Mouse (Mus musculus) embryonic stem cell, embryonic (primary cell): ENCODE measurements around the gene Megf6.

Source experiments
- CTCF ChIA-PET, 4 experiments: fragments of 300-600 bp in 2 of 4; fragments of 350-600 bp in 2 of 4; sonication (Branson Sonifier 250); formaldehyde crosslinking; loops; one replicate each; lab custom pipeline; 2022; ENCODE audit warnings: inconsistent platforms in 2 of 4; lab: Charles Lee
- POLR2A ChIA-PET, 4 experiments: fragments of 300-600 bp in 2 of 4; fragments of 350-600 bp in 2 of 4; sonication (Branson Sonifier 250); formaldehyde crosslinking; loops; one replicate each; lab custom pipeline; 2022; ENCODE audit warnings: antibody characterized with exemption in 4 of 4, inconsistent platforms in 1 of 4; lab: Charles Lee

Gene Megf6

DNA sequence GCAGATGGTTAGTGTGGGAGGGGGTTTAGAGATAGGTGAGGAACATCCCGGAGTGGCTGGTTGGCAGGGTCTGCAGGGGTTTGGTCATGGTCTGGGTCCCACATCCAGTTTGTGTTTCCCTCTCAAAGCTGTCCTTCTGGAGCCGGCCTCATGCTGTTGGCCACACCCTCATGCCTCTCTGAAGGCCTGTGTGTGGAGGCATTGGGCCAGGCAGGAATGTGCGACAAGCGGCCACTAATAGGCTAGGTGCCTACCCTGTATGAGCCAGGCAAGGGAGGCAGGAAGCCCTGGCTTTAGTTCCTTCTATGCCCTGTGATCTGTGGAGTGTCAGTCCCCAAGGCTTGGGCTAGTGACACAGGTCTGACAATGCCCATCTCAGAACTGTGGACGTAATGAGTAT is 14.5 kb downstream of the Megf6 start:
- ChIA-PET CTCF (interaction anchor here in 2 of 4 experiments (0.5 to 1.4 kb wide), 2 partner anchors 8 to 594 kb away, joined by 4 read pairs; no protein-coding TSS in a partner anchor), POLR2A (interaction anchor here in 2 of 4 experiments (0.6 kb wide), 2 partner anchors 26 to 837 kb away, joined by 4 to 5 read pairs; no protein-coding TSS in a partner anchor)

- CTCF ChIA-PET = no interaction called here
- POLR2A ChIA-PET = interaction anchor here in 1 of 4 experiments (1.1 to 1.8 kb wide), 2 partner anchors 10 to 12 kb away, joined by 3 read pairs; no protein-coding TSS in a partner anchor
Measured at GRCm38 (mm10) chr4:154186002-154186537, 15.5 kb downstream of the Megf6 start.

- ChIA-PET POLR2A (interaction anchor here in 1 of 4 experiments (0.7 kb wide), 1 partner anchor 112 kb away, joined by 3 read pairs; no protein-coding TSS in a partner anchor), CTCF (interaction anchor here in 1 of 4 experiments (1.0 kb wide), 1 partner anchor 18 kb away, joined by 3 read pairs; no protein-coding TSS in a partner anchor)
Measured at GRCm38 (mm10) chr4:154188948-154189347, 18.4 kb downstream of the Megf6 start.

GRCm38 (mm10) chr4:154197961-154198360 is 27.4 kb downstream of the Megf6 start:
- POLR2A ChIA-PET = interaction anchor here in 2 of 4 experiments (0.7 to 1.1 kb wide), 2 partner anchors 11 to 15 kb away, joined by 3 read pairs; no protein-coding TSS in a partner anchor
- CTCF ChIA-PET = interaction anchor here in 2 of 4 experiments (1.0 to 1.5 kb wide), 2 partner anchors 21 to 133 kb away, joined by 3 to 5 read pairs; no protein-coding TSS in a partner anchor

DNA sequence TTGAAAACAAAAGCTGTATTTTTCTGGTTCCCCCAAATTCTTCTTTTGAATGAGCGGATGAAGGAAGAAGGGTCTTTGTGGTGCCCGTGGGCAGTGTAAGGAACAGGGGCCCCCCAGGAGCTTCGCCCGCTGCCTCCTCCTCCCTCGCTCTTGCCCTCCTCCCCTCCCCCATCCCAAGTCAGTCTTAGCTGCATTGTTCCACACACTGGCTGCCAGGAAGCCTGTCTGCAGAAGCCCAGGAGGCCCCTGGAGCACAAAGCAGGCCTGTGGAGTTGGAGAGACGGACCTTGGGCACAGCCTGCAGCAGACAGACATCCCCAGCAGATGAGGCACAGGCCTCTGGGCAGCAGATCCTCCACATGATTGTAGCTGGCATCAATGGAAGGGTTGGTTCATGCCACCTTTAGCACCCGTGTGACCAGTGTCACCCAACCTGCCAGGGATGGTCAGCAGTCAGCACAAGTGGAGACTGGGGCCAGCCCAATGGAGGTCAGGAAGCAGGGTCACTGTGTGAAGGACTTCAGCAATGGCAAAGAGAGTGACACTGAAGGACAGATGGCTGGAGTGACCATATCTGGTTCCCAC is 27.9 kb downstream of the Megf6 start:
- ChIA-PET POLR2A (interaction anchor here in 2 of 4 experiments (0.6 to 1.1 kb wide), 3 partner anchors 11 to 168 kb away, joined by 3 to 5 read pairs (median 3); no protein-coding TSS in a partner anchor), CTCF (interaction anchor here in 2 of 4 experiments (1.0 to 1.5 kb wide), 2 partner anchors 21 to 133 kb away, joined by 3 to 5 read pairs; no protein-coding TSS in a partner anchor)

- POLR2A ChIA-PET = no interaction called here
- CTCF ChIA-PET = interaction anchor here in 3 of 4 experiments (0.6 to 1.9 kb wide), 4 partner anchors 38 to 578 kb away, joined by 3 to 11 read pairs (median 4); no protein-coding TSS in a partner anchor
Measured at GRCm38 (mm10) chr4:154201511-154201910, 31.0 kb downstream of the Megf6 start.

DNA sequence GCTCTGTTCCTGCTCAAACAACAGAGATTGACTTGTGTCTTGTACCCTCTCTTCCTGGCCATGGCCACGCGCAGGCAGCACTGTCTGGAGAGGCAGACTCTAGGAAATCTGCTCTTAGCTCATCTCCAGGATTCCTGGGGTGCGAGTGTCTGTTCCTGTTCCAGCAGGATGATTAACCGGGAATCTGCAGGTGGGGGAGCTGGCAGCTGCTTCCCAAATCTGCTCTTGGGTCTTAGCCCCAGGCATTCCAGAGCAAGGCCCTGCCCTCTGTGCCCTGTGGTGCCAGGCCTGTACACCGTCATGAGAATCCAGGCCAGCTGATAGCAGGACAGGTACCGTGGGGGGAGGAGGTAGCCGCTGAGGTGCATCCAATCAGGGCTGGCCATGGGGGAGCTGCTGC is 34.0 kb downstream of the Megf6 start:
- ChIA-PET CTCF (interaction anchor here in 3 of 4 experiments (0.6 to 1.4 kb wide), 5 partner anchors 9 to 168 kb away, joined by 3 to 7 read pairs (median 3); partner anchors contain the start of gene Arhgef16 (in 1 of the 3)), POLR2A (interaction anchor here in 2 of 4 experiments (0.5 to 1.0 kb wide), 2 partner anchors 42 to 175 kb away, joined by 3 read pairs; no protein-coding TSS in a partner anchor)

DNA sequence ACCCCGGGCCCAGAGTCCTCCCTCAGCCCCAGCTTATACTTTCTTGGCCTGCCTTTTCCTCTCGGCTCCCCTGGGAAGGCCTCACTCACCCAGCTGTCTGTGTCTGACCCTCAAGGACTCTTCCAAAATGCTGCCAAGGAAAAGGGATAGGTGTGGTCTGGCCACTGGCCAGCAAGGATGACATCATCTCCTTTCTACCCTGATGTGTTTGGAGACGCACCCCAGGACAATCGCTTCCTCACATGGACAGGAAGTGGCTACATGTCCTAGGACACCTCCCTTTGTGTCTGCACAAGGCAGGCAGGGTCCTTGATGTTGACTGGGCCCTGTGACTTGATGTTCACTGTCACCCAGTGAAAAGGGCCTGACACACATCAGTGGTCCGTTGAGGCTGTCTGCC is 34.9 kb downstream of the Megf6 start:
- POLR2A ChIA-PET = interaction anchor here in 1 of 4 experiments (1.0 kb wide), 1 partner anchor 41 kb away, joined by 3 read pairs; no protein-coding TSS in a partner anchor
- CTCF ChIA-PET = interaction anchor here in 3 of 4 experiments (0.6 to 1.4 kb wide), 5 partner anchors 13 to 237 kb away, joined by 3 to 7 read pairs (median 3); partner anchors contain the start of gene Arhgef16 (in 1 of the 3)

DNA sequence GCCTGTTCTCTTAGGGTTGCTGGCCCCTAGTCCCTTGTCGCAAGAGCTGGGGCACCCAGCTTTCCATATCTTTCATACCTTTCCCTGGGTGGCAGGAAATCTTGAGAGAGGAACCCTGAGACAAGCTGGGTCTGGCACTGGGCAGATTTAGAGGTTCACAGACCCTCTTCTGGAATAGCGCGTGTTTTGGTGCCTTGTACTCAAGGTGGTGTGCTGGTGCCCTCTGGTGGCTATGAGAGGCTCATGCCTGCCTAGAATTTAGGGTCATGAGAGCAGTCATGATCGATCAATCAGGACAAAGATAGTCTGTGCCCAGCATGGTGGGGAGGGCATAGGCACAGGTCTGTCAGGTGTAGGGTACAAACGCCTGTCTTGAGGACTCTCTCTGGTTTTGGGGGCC is 36.7 kb downstream of the Megf6 start:
- CTCF ChIA-PET = interaction anchor here (0.6 to 3.0 kb wide), 19 partner anchors 15 to 181 kb away, joined by 3 to 15 read pairs (median 4); partner anchors contain the start of gene Smim1 (in 2 of the 4)

DNA sequence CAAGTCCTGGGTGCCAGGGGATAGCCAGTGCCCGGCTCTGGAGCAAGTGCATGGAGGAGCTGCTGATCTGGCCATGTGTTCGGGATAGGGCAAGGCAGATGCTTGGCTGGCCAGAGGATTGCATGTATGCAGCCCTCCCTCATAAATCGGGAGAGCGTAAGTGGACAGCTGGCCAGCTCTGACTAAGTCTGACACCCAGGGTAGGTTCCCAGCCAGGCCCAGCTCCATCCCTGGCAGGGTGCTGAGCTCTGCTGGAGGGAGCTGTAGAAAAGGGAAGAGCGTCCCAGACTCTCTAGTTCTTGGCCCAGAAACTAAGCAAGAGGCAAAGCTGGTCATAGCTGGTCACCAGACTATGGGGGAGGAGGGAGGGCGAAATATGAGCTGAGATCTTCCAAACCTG is 38.5 kb downstream of the Megf6 start:
- POLR2A ChIA-PET = interaction anchor here in 2 of 4 experiments (0.7 to 1.2 kb wide), 3 partner anchors 13 to 33 kb away, joined by 3 read pairs; no protein-coding TSS in a partner anchor

More for the DNA sequence above, 36.7 kb downstream of the Megf6 start:
- POLR2A ChIA-PET = interaction anchor here in 1 of 4 experiments (0.5 kb wide), 1 partner anchor 521 kb away, joined by 4 read pairs; no protein-coding TSS in a partner anchor

DNA sequence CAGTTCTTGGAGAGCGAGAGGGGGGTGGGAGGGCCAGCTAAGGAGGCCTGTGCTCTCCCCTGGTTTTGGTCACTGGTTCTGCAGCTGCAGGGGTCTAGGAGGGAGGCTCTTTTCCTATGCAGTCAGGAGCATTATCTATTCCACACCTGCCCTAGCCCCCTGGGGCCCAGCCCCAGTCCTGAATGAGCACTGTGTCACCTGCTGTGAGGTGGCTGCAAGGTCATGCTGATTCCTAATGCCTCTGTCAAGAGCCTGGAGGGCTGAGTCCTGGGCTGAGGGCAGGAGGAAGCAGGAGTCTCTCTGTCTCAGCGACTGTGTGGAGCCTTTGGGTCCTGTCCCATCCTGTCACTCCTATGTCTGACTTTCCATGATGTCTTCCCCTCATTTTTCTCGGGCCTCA is 39.3 kb downstream of the Megf6 start:
- ChIA-PET CTCF (interaction anchor here (0.5 to 3.0 kb wide), 15 partner anchors 7 to 184 kb away, joined by 3 to 15 read pairs (median 3); partner anchors contain the start of genes Smim1 (in 1 of the 4) and Tprgl (in 1 of the 4)), POLR2A (interaction anchor here in 3 of 4 experiments (0.6 to 1.2 kb wide), 4 partner anchors 34 to 576 kb away, joined by 3 read pairs; no protein-coding TSS in a partner anchor)

More for the DNA sequence above, 38.5 kb downstream of the Megf6 start:
- CTCF ChIA-PET = interaction anchor here (0.5 to 3.0 kb wide), 15 partner anchors 8 to 183 kb away, joined by 3 to 15 read pairs (median 3); partner anchors contain the start of genes Arhgef16 (in 2 of the 4) and Smim1 (in 1 of the 4)

DNA sequence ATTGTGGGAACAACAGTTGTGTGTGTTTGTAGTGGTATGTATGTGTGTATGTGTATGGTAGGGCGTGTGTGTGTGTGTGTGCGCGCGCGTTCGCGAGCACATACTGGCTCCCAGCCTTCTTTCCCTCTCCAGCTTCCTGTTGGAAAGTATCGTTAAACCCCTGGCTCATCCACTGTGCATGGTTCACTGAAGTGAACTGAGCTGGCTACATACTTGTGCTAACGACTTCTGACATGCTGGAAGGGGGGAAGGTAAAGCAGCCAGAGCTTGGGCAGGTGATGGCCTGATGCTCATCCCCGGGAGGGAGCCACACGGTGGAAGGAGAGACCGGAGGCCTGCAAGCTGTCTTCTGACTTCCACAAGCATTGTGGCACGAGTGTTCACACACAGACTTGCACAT is 40.9 kb downstream of the Megf6 start:
- CTCF ChIA-PET = interaction anchor here in 1 of 4 experiments (0.9 to 1.3 kb wide), 2 partner anchors 42 to 48 kb away, joined by 3 read pairs; no protein-coding TSS in a partner anchor

DNA sequence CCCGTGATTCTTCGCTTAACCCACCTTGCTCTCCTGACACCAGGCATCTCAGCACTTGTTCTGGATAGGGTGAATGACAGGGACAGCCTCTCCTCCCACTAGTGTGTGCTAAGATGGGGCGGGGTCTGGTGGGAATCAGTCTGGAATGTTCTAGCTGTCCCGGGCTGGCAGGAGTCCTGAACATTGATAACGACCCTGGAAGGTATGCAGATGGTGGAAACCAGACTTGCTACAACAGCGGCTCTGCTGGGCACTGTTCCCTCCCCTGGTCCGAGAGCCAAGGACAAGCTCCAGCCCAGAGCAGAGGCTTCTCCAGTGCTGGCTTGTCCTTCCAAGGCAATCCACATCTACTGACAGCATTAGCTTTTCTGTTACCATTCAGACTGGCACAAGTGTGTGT is 43.1 kb downstream of the Megf6 start:
- CTCF ChIA-PET = interaction anchor here in 3 of 4 experiments (0.6 to 1.3 kb wide), 7 partner anchors 9 to 1508 kb away, joined by 3 to 6 read pairs (median 3); partner anchors contain the start of gene Arhgef16 (in 1 of the 3)
- POLR2A ChIA-PET = interaction anchor here in 3 of 4 experiments (0.6 to 1.1 kb wide), 5 partner anchors 16 to 1058 kb away, joined by 3 read pairs; no protein-coding TSS in a partner anchor

More for the DNA sequence above, 40.9 kb downstream of the Megf6 start:
- POLR2A ChIA-PET = interaction anchor here in 1 of 4 experiments (0.5 kb wide), 1 partner anchor 189 kb away, joined by 3 read pairs; no protein-coding TSS in a partner anchor

DNA sequence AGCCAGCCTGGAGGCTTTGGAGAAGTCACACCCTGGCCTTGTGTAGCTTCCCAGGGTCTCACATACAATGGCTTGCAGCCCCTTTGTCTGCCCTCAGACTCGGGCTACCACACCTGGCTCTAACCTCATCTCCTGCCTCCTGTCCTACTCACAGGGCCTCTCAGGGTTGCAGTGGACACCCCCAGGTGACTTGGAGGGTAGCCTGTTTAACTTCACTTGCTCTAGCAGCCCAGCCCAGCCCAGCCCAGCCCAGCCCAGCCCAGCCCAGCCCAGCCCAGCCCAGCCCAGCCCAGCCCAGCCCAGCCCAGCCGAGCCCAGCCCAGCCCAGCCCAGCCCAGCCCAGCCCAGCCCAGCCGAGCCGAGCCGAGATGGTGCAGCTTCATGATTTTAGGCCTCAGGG is 43.5 kb downstream of the Megf6 start:
- CTCF ChIA-PET = interaction anchor here in 1 of 4 experiments (1.0 to 1.3 kb wide), 3 partner anchors 10 to 88 kb away, joined by 3 to 4 read pairs (median 3); partner anchors contain the start of gene Arhgef16

DNA sequence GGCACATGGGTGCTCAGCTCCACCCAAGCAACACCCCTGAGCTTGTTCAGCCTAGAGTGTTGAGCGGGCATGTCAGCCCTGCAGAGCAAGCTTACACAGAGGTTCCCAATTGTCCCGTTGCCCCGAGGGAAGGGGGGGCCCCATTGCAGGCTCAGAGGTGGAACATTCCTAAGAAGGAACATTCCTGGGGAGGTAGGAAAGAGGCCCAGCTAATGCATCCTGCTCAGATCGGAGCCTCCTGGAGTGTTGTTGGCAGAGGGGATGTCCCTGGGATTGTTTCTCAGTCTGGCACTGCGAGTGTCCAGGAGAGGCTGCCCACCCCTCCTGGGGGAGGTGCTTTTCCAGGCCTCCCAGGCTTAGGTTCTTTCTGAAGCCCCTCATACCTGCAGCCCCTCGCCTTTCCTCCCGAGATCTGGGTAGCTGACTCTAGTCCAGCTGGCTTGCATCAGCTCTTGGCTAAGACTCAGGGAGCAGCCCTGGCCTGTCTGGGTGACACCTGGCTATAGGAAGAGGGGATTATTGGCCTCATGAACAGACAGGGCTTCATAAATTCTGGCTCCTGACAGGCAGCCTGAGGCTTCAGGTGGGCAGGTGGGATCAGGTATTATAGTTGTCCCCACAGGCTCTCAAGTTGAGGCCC is 47.3 kb downstream of the Megf6 start:
- POLR2A ChIA-PET = no interaction called here
- CTCF ChIA-PET = interaction anchor here in 2 of 4 experiments (0.7 to 1.0 kb wide), 5 partner anchors 9 to 155 kb away, joined by 3 to 4 read pairs (median 3); partner anchors contain the start of gene Arhgef16 (in 1 of the 2)

More for the DNA sequence above, 43.5 kb downstream of the Megf6 start:
- POLR2A ChIA-PET = interaction anchor here in 3 of 4 experiments (0.6 to 1.1 kb wide), 5 partner anchors 16 to 1057 kb away, joined by 3 read pairs; no protein-coding TSS in a partner anchor

- ChIA-PET CTCF (interaction anchor here in 2 of 4 experiments (0.5 to 1.6 kb wide), 2 partner anchors 23 to 575 kb away, joined by 4 to 9 read pairs; no protein-coding TSS in a partner anchor), POLR2A (interaction anchor here in 2 of 4 experiments (0.7 to 1.3 kb wide), 3 partner anchors 10 to 433 kb away, joined by 3 to 4 read pairs (median 3); no protein-coding TSS in a partner anchor)
Measured at GRCm38 (mm10) chr4:154222773-154223172, 52.2 kb downstream of the Megf6 start.
